Mouse (Mus musculus): Measurements from ENCODE around the gene Lexm. TPM values are rescaled to one million over a fixed set of nuclear protein-coding genes. Genes with fewer than 3 reads are reported as not detected.

Gene Lexm
- total and polyA plus RNA-seq, 2 experiments from 2014 or later: not detected

- Histone ChIP-seq H3K9ac (replicated peaks; ENCODE audit: low read length, poor library complexity, severe bottlenecking) (no peak overlapping the region), H3K4me3 (ENCODE audit: low read depth, low read length) (no peak overlapping the region), H3K4me1 (ENCODE audit: insufficient read depth, low read length) (no peaks in the 10 kb centered on the region), H3K36me3 (ENCODE audit: insufficient read depth, low read length) (peaks cover 82% of the 10 kb centered on the region), H3K9me3 (ENCODE audit: low read length) (no peaks in the 10 kb centered on the region), H3K27me3 (ENCODE audit: insufficient read depth, low read length) (no peaks in the 10 kb centered on the region), H3K4me2 (ENCODE audit: low read depth, low read length, poor library complexity, severe bottlenecking) (no peak overlapping the region), H3K27ac (ENCODE audit: low read depth, low read length) (no peak overlapping the region)
- DNase-seq (ENCODE audit: low spot score) (no peak), ATAC-seq (ENCODE audit: low FRiP score) (no peak)
- 63% methylated on average over 7 of the region's 7 CpGs for WGBS
- no peak for TF ChIP-seq CTCF (IDR thresholded peaks at IDR 0.05)
Measured at GRCm38 (mm10) chr4:106577511-106577910, 39.5 kb downstream of the Lexm start.

- H3K4me3 ChIP-seq (ENCODE audit: low read depth, low read length): no peak overlapping the region
- no peak overlapping the region for H3K27ac ChIP-seq (ENCODE audit: low read depth, low read length)
- H3K4me2 ChIP-seq (ENCODE audit: low read depth, low read length, poor library complexity, severe bottlenecking): no peak overlapping the region
- no peak for ATAC-seq (ENCODE audit: low FRiP score)
- H3K9me3 ChIP-seq (ENCODE audit: low read length): no peaks in the 10 kb centered on the region
- no peak for DNase-seq (ENCODE audit: low spot score)
- no peak overlapping the region for H3K9ac ChIP-seq (replicated peaks; ENCODE audit: low read length, poor library complexity, severe bottlenecking)
- WGBS: 87% methylated on average over 8 of the region's 8 CpGs
- H3K27me3 ChIP-seq (ENCODE audit: insufficient read depth, low read length): no peaks in the 10 kb centered on the region
- peaks cover 69% of the 10 kb centered on the region for H3K36me3 ChIP-seq (ENCODE audit: insufficient read depth, low read length)
- H3K4me1 ChIP-seq (ENCODE audit: insufficient read depth, low read length): no peaks in the 10 kb centered on the region
- TF ChIP-seq CTCF (IDR thresholded peaks at IDR 0.05): no peak
Measured at GRCm38 (mm10) chr4:106575022-106575421, 42.0 kb downstream of the Lexm start.

GRCm38 (mm10) chr4:106571081-106571724 is 45.8 kb downstream of the Lexm start:
- no peaks in the 10 kb centered on the region for H3K27me3 ChIP-seq (ENCODE audit: insufficient read depth, low read length)

GRCm38 (mm10) chr4:106569680-106570079 is 47.4 kb downstream of the Lexm start:
- DNase-seq (ENCODE audit: low spot score) (no peak), ATAC-seq (ENCODE audit: low FRiP score) (no peak)
- Histone ChIP-seq H3K4me2 (ENCODE audit: low read depth, low read length, poor library complexity, severe bottlenecking) (no peak overlapping the region), H3K27me3 (ENCODE audit: insufficient read depth, low read length) (no peaks in the 10 kb centered on the region), H3K36me3 (ENCODE audit: insufficient read depth, low read length) (peaks cover 51% of the 10 kb centered on the region), H3K4me3 (ENCODE audit: low read depth, low read length) (no peak overlapping the region), H3K27ac (ENCODE audit: low read depth, low read length) (no peak overlapping the region), H3K9ac (replicated peaks; ENCODE audit: low read length, poor library complexity, severe bottlenecking) (no peak overlapping the region), H3K4me1 (ENCODE audit: insufficient read depth, low read length) (no peaks in the 10 kb centered on the region), H3K9me3 (ENCODE audit: low read length) (no peaks in the 10 kb centered on the region)
- no peak for TF ChIP-seq CTCF (IDR thresholded peaks at IDR 0.05)
- WGBS: 90% methylated on average over 4 of the region's 4 CpGs

More at GRCm38 (mm10) chr4:106571081-106571724, 45.8 kb downstream of the Lexm start:
- no peak overlapping the region for H3K4me3 ChIP-seq (ENCODE audit: low read depth, low read length)
- WGBS: 90% methylated on average over 11 of the region's 11 CpGs
- no peak for ATAC-seq (ENCODE audit: low FRiP score)
- H3K4me2 ChIP-seq (ENCODE audit: low read depth, low read length, poor library complexity, severe bottlenecking): no peak overlapping the region
- no peak for TF ChIP-seq CTCF (IDR thresholded peaks at IDR 0.05)
- no peak for DNase-seq (ENCODE audit: low spot score)
- H3K9me3 ChIP-seq (ENCODE audit: low read length): no peaks in the 10 kb centered on the region
- H3K9ac ChIP-seq (replicated peaks; ENCODE audit: low read length, poor library complexity, severe bottlenecking): no peak overlapping the region
- no peak overlapping the region for H3K27ac ChIP-seq (ENCODE audit: low read depth, low read length)
- H3K36me3 ChIP-seq (ENCODE audit: insufficient read depth, low read length): peaks cover 53% of the 10 kb centered on the region
- no peaks in the 10 kb centered on the region for H3K4me1 ChIP-seq (ENCODE audit: insufficient read depth, low read length)

GRCm38 (mm10) chr4:106564161-106564560 is 52.9 kb downstream of the Lexm start:
- H3K27ac ChIP-seq (ENCODE audit: low read depth, low read length): no peak overlapping the region
- H3K9ac ChIP-seq (replicated peaks; ENCODE audit: low read length, poor library complexity, severe bottlenecking): no peak overlapping the region
- no peak for ATAC-seq (ENCODE audit: low FRiP score)

More at GRCm38 (mm10) chr4:106564161-106564560, 52.9 kb downstream of the Lexm start:
- no peak for TF ChIP-seq CTCF (IDR thresholded peaks at IDR 0.05)
- Histone ChIP-seq H3K4me1 (ENCODE audit: insufficient read depth, low read length) (peaks cover 21% of the 10 kb centered on the region), H3K4me3 (ENCODE audit: low read depth, low read length) (no peak overlapping the region), H3K36me3 (ENCODE audit: insufficient read depth, low read length) (peaks cover 19% of the 10 kb centered on the region; the same call in 1 of the 2 replicates), H3K9me3 (ENCODE audit: low read length) (no peaks in the 10 kb centered on the region), H3K4me2 (ENCODE audit: low read depth, low read length, poor library complexity, severe bottlenecking) (peak overlapping the region; percentile 94; the same call in 1 of the 2 replicates), H3K27me3 (ENCODE audit: insufficient read depth, low read length) (no peaks in the 10 kb centered on the region)
- 83% methylated on average over 11 of the region's 11 CpGs for WGBS
- no peak for DNase-seq (ENCODE audit: low spot score)

All from midbrain, postnatal 0 days (tissue).